23 mouse cellular contexts compared by ENCODE assay signal in genomic region chr4:63939428-63939827, GRCm38 (mm10).
A peak's percentile ranks its signal among the peaks of the same experiment; 100 is the strongest.
DNase-seq lines count a peak whose midpoint lies in the region; ATAC-seq and TF ChIP-seq lines count a peak whose summit lies in the region.
"Had no signal": no experiment of that assay in that cellular context is flagged by ENCODE, and none has a peak within 500 bp of the region (broad histone marks: within the 10 kb centered on the region; RNA-seq: fewer than 3 reads in every experiment).

No protein-coding gene starts in this region.

- WGBS in midbrain, postnatal 0 days, result 73% methylated on average over 3 of the region's 3 CpGs

- peak; percentile 70 for DNase-seq in CD4-positive, CD25-positive, alpha-beta regulatory T cell, adult 2 months (ENCODE audit: low read depth, low spot score)
- peak; percentile 75 for DNase-seq in CH12.LX (ENCODE audit: extremely low read depth)
- DNase-seq in induced T-regulatory cell, adult 2 months (ENCODE audit: low read depth), result peak; percentile 67
- no peak for DNase-seq in midbrain, postnatal 0 days (ENCODE audit: low spot score)
- DNase-seq in urinary bladder, postnatal 10 days (ENCODE audit: low spot score), result no peak
- no peak for DNase-seq in urinary bladder, postnatal 25 days (ENCODE audit: low spot score)
- no peak for DNase-seq in cerebellum, adult 11-12 months
- DNase-seq: adrenal gland, adult 8-10 months; adrenal gland, postnatal 14 days; adrenal gland, postnatal 36 days; cerebellum, adult 18-20 months; cerebellum, adult 8-10 months; cerebellum, adult 9-11 months; cerebellum, postnatal 14 days; cerebellum, postnatal 36 days; embryo, embryonic 11 days; forebrain, postnatal 0 days had no signal

- no peak for TF ChIP-seq CTCF in CH12.LX (conservative IDR thresholded peaks at IDR 0.05 in 1 of 2, IDR thresholded peaks at IDR 0.05 in 1 of 2; ENCODE audit: low read depth in 2 of 2, low read length in 2 of 2)
- no peak for TF ChIP-seq CTCF in midbrain, postnatal 0 days (IDR thresholded peaks at IDR 0.05)

- H3K4me3 ChIP-seq in CH12.LX (replicated peaks in 1 of 3; ENCODE audit: low read depth in 2 of 3, low read length in 2 of 3, poor library complexity in 1 of 3), result no peak overlapping the region
- H3K4me3 ChIP-seq in midbrain, postnatal 0 days (ENCODE audit: low read depth, low read length), result no peak overlapping the region
- H3K4me3 ChIP-seq: embryonic facial prominence, embryonic 13.5 days; embryonic facial prominence, embryonic 15.5 days; erythroblast, embryonic 14.5 days; forebrain, embryonic 10.5 days; forebrain, embryonic 13.5 days; forebrain, embryonic 15.5 days had no signal

- dilution Hi-C loops in CH12.LX (cut with MboI; ENCODE audit: extremely low pct_ligation_motif_present, extremely low pct_unique_long_range_greater_than_20kb, low sequenced_read_pairs), result no loop called here

- H3K4me1 ChIP-seq in CH12.LX (ENCODE audit: control insufficient read depth in 1 of 2, insufficient read depth in 2 of 2), result peaks cover 68 to 93% of the 10 kb centered on the region in 2 experiments
- no peaks in the 10 kb centered on the region for H3K4me1 ChIP-seq in midbrain, postnatal 0 days (ENCODE audit: insufficient read depth, low read length)
- H3K4me1 ChIP-seq: embryonic facial prominence, embryonic 13.5 days; embryonic facial prominence, embryonic 15.5 days; forebrain, embryonic 10.5 days; forebrain, embryonic 13.5 days; forebrain, embryonic 15.5 days had no signal

- no peaks in the 10 kb centered on the region for H3K27me3 ChIP-seq in CH12.LX (replicated peaks)
- no peaks in the 10 kb centered on the region for H3K27me3 ChIP-seq in midbrain, postnatal 0 days (ENCODE audit: insufficient read depth, low read length)
- H3K27me3 ChIP-seq: embryonic facial prominence, embryonic 15.5 days; forebrain, embryonic 13.5 days; forebrain, embryonic 15.5 days had no signal

- peaks cover 26 to 68% of the 10 kb centered on the region in 2 experiments for H3K36me3 ChIP-seq in CH12.LX (replicated peaks in 1 of 2; ENCODE audit: control insufficient read depth in 1 of 2, insufficient read depth in 1 of 2, low read length in 1 of 2)
- H3K36me3 ChIP-seq in midbrain, postnatal 0 days (ENCODE audit: insufficient read depth, low read length), result no peaks in the 10 kb centered on the region
- H3K36me3 ChIP-seq: embryonic facial prominence, embryonic 13.5 days; embryonic facial prominence, embryonic 15.5 days; forebrain, embryonic 10.5 days; forebrain, embryonic 15.5 days had no signal

- peaks cover 29% of the 10 kb centered on the region for H3K79me2 ChIP-seq in CH12.LX (replicated peaks; ENCODE audit: control insufficient read depth, extremely low read depth, insufficient read depth, poor library complexity, severe bottlenecking)

- TF ChIP-seq POLR2A in CH12.LX (IDR thresholded peaks at IDR 0.05; ENCODE audit: low read depth, low read length), result 0 out of 2 replicates have a peak, but pooled peaks have one; percentile 22

- peak overlapping the region; percentile 58; the same call in 1 of the 2 replicates for H3K4me2 ChIP-seq in CH12.LX (ENCODE audit: insufficient read depth, low read depth, poor library complexity, severe bottlenecking)
- H3K4me2 ChIP-seq in midbrain, postnatal 0 days (ENCODE audit: low read depth, low read length, poor library complexity, severe bottlenecking), result no peak overlapping the region
- H3K4me2 ChIP-seq: embryonic facial prominence, embryonic 13.5 days; embryonic facial prominence, embryonic 15.5 days; forebrain, embryonic 13.5 days; forebrain, embryonic 15.5 days had no signal

- TF ChIP-seq EP300 in CH12.LX (IDR thresholded peaks at IDR 0.05; ENCODE audit: low read length), result peak; percentile 59; the same call in 1 of the 2 replicates

- H3K9ac ChIP-seq in CH12.LX (ENCODE audit: insufficient read depth, low read depth), result no peak overlapping the region; the same call in 1 of the 2 replicates
- H3K9ac ChIP-seq in midbrain, postnatal 0 days (replicated peaks; ENCODE audit: low read length, poor library complexity, severe bottlenecking), result no peak overlapping the region
- H3K9ac ChIP-seq: embryonic facial prominence, embryonic 13.5 days; embryonic facial prominence, embryonic 15.5 days; forebrain, embryonic 13.5 days; forebrain, embryonic 15.5 days; forebrain, postnatal 0 days had no signal

- TF ChIP-seq RAD21 in CH12.LX (IDR thresholded peaks at IDR 0.05; ENCODE audit: low read depth, low read length), result no peak

- ATAC-seq in midbrain, postnatal 0 days (ENCODE audit: low FRiP score), result no peak
- ATAC-seq: forebrain, embryonic 13.5 days; forebrain, embryonic 15.5 days; forebrain, postnatal 0 days had no signal

- H3K27ac ChIP-seq in CH12.LX (ENCODE audit: insufficient read depth, low read depth), result peak overlapping the region; percentile 97
- H3K27ac ChIP-seq in midbrain, postnatal 0 days (ENCODE audit: low read depth, low read length), result no peak overlapping the region
- H3K27ac ChIP-seq: embryonic facial prominence, embryonic 13.5 days; embryonic facial prominence, embryonic 15.5 days; forebrain, embryonic 10.5 days; forebrain, embryonic 13.5 days; forebrain, embryonic 15.5 days had no signal

- no peaks in the 10 kb centered on the region for H3K9me3 ChIP-seq in CH12.LX (replicated peaks; ENCODE audit: low read length)
- no peaks in the 10 kb centered on the region for H3K9me3 ChIP-seq in midbrain, postnatal 0 days (ENCODE audit: low read length)
- H3K9me3 ChIP-seq: embryonic facial prominence, embryonic 13.5 days; embryonic facial prominence, embryonic 15.5 days; forebrain, embryonic 10.5 days; forebrain, embryonic 13.5 days; forebrain, embryonic 15.5 days had no signal

- in situ Hi-C loops in CH12.LX (cut with MboI; ENCODE audit: low pct_ligation_motif_present, low pct_unique_long_range_greater_than_20kb, low sequenced_read_pairs), result loop anchor here (10.0 to 25.0 kb wide), 2 partner anchors 195 to 527 kb away; partner anchors contain the start of genes Akna and Tnfsf15

TF ChIP-seq in CH12.LX, 34 proteins besides CTCF, POLR2A, EP300 and RAD21:
- TF ChIP-seq ZNF384 (IDR thresholded peaks at IDR 0.05; ENCODE audit: low read depth, low read length), result 0 out of 2 replicates have a peak, but pooled peaks have one; percentile 13
- TF ChIP-seq MEF2A (IDR thresholded peaks at IDR 0.05; ENCODE audit: borderline replicate concordance, low read depth, low read length), result peak; percentile 90
- TF ChIP-seq ELF1 (IDR thresholded peaks at IDR 0.05; ENCODE audit: low read depth, low read length), result 0 out of 2 replicates have a peak, but pooled peaks have one; percentile 17
- 0 out of 2 replicates have a peak, but pooled peaks have one; percentile 19 for TF ChIP-seq MXI1 (IDR thresholded peaks at IDR 0.05; ENCODE audit: low read depth, low read length)
- no peak for TF ChIP-seq NELFE (IDR thresholded peaks at IDR 0.05; ENCODE audit: low read depth, low read length)
- no peak for TF ChIP-seq MYC (IDR thresholded peaks at IDR 0.05; ENCODE audit: low read depth, low read length)
- TF ChIP-seq ETS1 (conservative IDR thresholded peaks at IDR 0.05; ENCODE audit: low read depth, low read length), result peak; percentile 93
- no peak for TF ChIP-seq USF2 (conservative IDR thresholded peaks at IDR 0.05; ENCODE audit: low read depth, low read length)
- peak; percentile 65; the same call in 1 of the 2 replicates for TF ChIP-seq IRF4 (IDR thresholded peaks at IDR 0.05; ENCODE audit: low read depth, low read length)
- peak; percentile 85 for TF ChIP-seq BHLHE40 (IDR thresholded peaks at IDR 0.05; ENCODE audit: low read depth, low read length)
- TF ChIP-seq MAZ (IDR thresholded peaks at IDR 0.05; ENCODE audit: low read depth, low read length), result 0 out of 2 replicates have a peak, but pooled peaks have one; percentile 77
- TF ChIP-seq SIN3A (IDR thresholded peaks at IDR 0.05; ENCODE audit: low read length), result peak; percentile 38; the same call in 1 of the 2 replicates
- peak; percentile 76 for TF ChIP-seq TCF12 (IDR thresholded peaks at IDR 0.05; ENCODE audit: low read depth, low read length)
- TF ChIP-seq JUN (IDR thresholded peaks at IDR 0.05; ENCODE audit: insufficient read depth, low read depth, low read length), result 0 out of 2 replicates have a peak, but pooled peaks have one; percentile 1

Comparison
In these comparisons a context has a peak if more than half of its experiments do, and no peak if none do; other contexts are left out.
1. DNase-seq: peak in CD4-positive, CD25-positive, alpha-beta regulatory T cell, adult 2 months (single experiment), CH12.LX (single experiment) and induced T-regulatory cell, adult 2 months (single experiment); none in midbrain, postnatal 0 days (single experiment), urinary bladder, postnatal 10 days (single experiment), urinary bladder, postnatal 25 days (single experiment) and cerebellum, adult 11-12 months (single experiment).